ENCODE assay signal across 8 mouse cellular contexts in genomic region chr11:114184970-114185882, GRCm38 (mm10).
A peak's percentile ranks its signal among the peaks of the same experiment; 100 is the strongest.
DNase-seq lines count a peak whose midpoint lies in the region; ATAC-seq and TF ChIP-seq lines count a peak whose summit lies in the region.

No protein-coding gene starts in this region.

- DNase-seq in A20 (ENCODE audit: low read depth, low spot score): peak; percentile 96
- peak; percentile 58 for DNase-seq in embryonic facial prominence, embryonic 11.5 days (ENCODE audit: low spot score)
- peak; percentile 68 for DNase-seq in hindbrain, embryonic 14.5 days (ENCODE audit: low spot score)
- DNase-seq in liver, postnatal 0 days: peak; percentile 68
- no peak for DNase-seq in frontal cortex, postnatal 36 days (ENCODE audit: low spot score in 2 of 2)
- no peak for DNase-seq in layer of hippocampus, adult 9-11 months

- no peak overlapping the region for H3K27ac ChIP-seq in embryonic facial prominence, embryonic 11.5 days (replicated peaks; ENCODE audit: low read depth, low read length)
- H3K27ac ChIP-seq in hindbrain, embryonic 14.5 days: no peak overlapping the region
- H3K27ac ChIP-seq in liver, postnatal 0 days (ENCODE audit: low read depth): peak overlapping the region; percentile 44; the same call in 1 of the 2 replicates

- WGBS in embryonic facial prominence, embryonic 11.5 days: 41% methylated on average over 18 of the region's 18 CpGs
- 29% methylated on average over 17 of the region's 18 CpGs for WGBS in hindbrain, embryonic 14.5 days
- 34% methylated on average over 18 of the region's 18 CpGs for WGBS in liver, postnatal 0 days (ENCODE audit: insufficient replicate concordance)

- no peak; the same call in 1 of the 2 replicates for TF ChIP-seq EP300 in liver, postnatal 0 days (IDR thresholded peaks at IDR 0.05; ENCODE audit: low read depth)

- ATAC-seq in embryonic facial prominence, embryonic 11.5 days (replicated peaks; ENCODE audit: insufficient number of reproducible peaks, low FRiP score, low TSS enrichment, low read depth): no peak
- ATAC-seq in hindbrain, embryonic 14.5 days (ENCODE audit: low FRiP score): peak; percentile 56; the same call in 1 of the 2 replicates
- ATAC-seq in liver, postnatal 0 days: peak; percentile 80
- ATAC-seq in neutrophil, adult 5-6 weeks (ENCODE audit: extremely low read depth, insufficient number of reproducible peaks, low FRiP score, poor library complexity, severe bottlenecking): peak; percentile 91

- no peak for TF ChIP-seq CTCF in E14TG2a.4 (conservative IDR thresholded peaks at IDR 0.05; ENCODE audit: low read length)
- peak; percentile 46 for TF ChIP-seq CTCF in liver, postnatal 0 days (IDR thresholded peaks at IDR 0.05; ENCODE audit: low read depth)

- H3K36me3 ChIP-seq in E14TG2a.4 (ENCODE audit: insufficient read depth, low read length): no peaks in the 10 kb centered on the region
- no peaks in the 10 kb centered on the region; the same call in 1 of the 2 replicates for H3K36me3 ChIP-seq in embryonic facial prominence, embryonic 11.5 days (replicated peaks; ENCODE audit: control insufficient read depth, insufficient read depth, low read depth, low read length)
- no peaks in the 10 kb centered on the region for H3K36me3 ChIP-seq in hindbrain, embryonic 14.5 days (replicated peaks; ENCODE audit: control insufficient read depth, insufficient read depth)
- H3K36me3 ChIP-seq in liver, postnatal 0 days (replicated peaks; ENCODE audit: insufficient read depth, low read length): no peaks in the 10 kb centered on the region

- H3K27me3 ChIP-seq in E14TG2a.4 (ENCODE audit: insufficient read depth, low read length): peaks cover 52% of the 10 kb centered on the region
- H3K27me3 ChIP-seq in embryonic facial prominence, embryonic 11.5 days (ENCODE audit: control insufficient read depth, insufficient read depth, low read length): no peaks in the 10 kb centered on the region
- H3K27me3 ChIP-seq in hindbrain, embryonic 14.5 days (ENCODE audit: control insufficient read depth, insufficient read depth, low read length): no peaks in the 10 kb centered on the region
- no peaks in the 10 kb centered on the region for H3K27me3 ChIP-seq in liver, postnatal 0 days (ENCODE audit: insufficient read depth, low read length)

- peaks cover 17% of the 10 kb centered on the region for H3K4me1 ChIP-seq in E14TG2a.4 (replicated peaks; ENCODE audit: low read depth, low read length)
- H3K4me1 ChIP-seq in embryonic facial prominence, embryonic 11.5 days (ENCODE audit: control insufficient read depth, insufficient read depth, low read length): no peaks in the 10 kb centered on the region
- H3K4me1 ChIP-seq in hindbrain, embryonic 14.5 days (replicated peaks; ENCODE audit: control insufficient read depth, insufficient read depth, low read length): no peaks in the 10 kb centered on the region
- peaks cover 8% of the 10 kb centered on the region; the same call in 1 of the 2 replicates for H3K4me1 ChIP-seq in liver, postnatal 0 days (ENCODE audit: insufficient read depth)

- H3K9me3 ChIP-seq in E14TG2a.4 (ENCODE audit: low read length): peaks cover under 1% of the 10 kb centered on the region
- H3K9me3 ChIP-seq in embryonic facial prominence, embryonic 11.5 days (replicated peaks; ENCODE audit: control insufficient read depth, low read length): no peaks in the 10 kb centered on the region
- no peaks in the 10 kb centered on the region for H3K9me3 ChIP-seq in hindbrain, embryonic 14.5 days (ENCODE audit: control insufficient read depth, low read length)
- H3K9me3 ChIP-seq in liver, postnatal 0 days (ENCODE audit: low read length): no peaks in the 10 kb centered on the region

- no peak overlapping the region for H3K9ac ChIP-seq in embryonic facial prominence, embryonic 11.5 days (replicated peaks; ENCODE audit: low read length)
- H3K9ac ChIP-seq in hindbrain, embryonic 14.5 days: no peak overlapping the region
- H3K9ac ChIP-seq in liver, postnatal 0 days (replicated peaks): no peak overlapping the region

- no peak overlapping the region for H3K4me2 ChIP-seq in embryonic facial prominence, embryonic 11.5 days (ENCODE audit: low read depth, low read length)
- no peak overlapping the region for H3K4me2 ChIP-seq in hindbrain, embryonic 14.5 days (replicated peaks)
- H3K4me2 ChIP-seq in liver, postnatal 0 days (ENCODE audit: low read depth, low read length): no peak overlapping the region

- H3K4me3 ChIP-seq in E14TG2a.4 (replicated peaks; ENCODE audit: low read length): peak overlapping the region; percentile 32; the same call in 1 of the 2 replicates
- no peak overlapping the region for H3K4me3 ChIP-seq in embryonic facial prominence, embryonic 11.5 days (ENCODE audit: low read depth, low read length)
- H3K4me3 ChIP-seq in hindbrain, embryonic 14.5 days (replicated peaks; ENCODE audit: low read length): no peak overlapping the region
- no peak overlapping the region for H3K4me3 ChIP-seq in liver, postnatal 0 days (ENCODE audit: low read depth, low read length)

Comparison
In these comparisons a context has a peak if more than half of its experiments do, and no peak if none do; other contexts are left out.
1. DNase-seq: peak in A20 (single experiment), embryonic facial prominence, embryonic 11.5 days (single experiment), hindbrain, embryonic 14.5 days (single experiment) and liver, postnatal 0 days (single experiment); none in frontal cortex, postnatal 36 days (0 of 2) and layer of hippocampus, adult 9-11 months (single experiment).